Mouse (Mus musculus) right cerebral cortex, postnatal 10 days (tissue): ENCODE measurements around the gene Gm3138.
"Not testable (repeated sequence)": the region's sequence is repeated elsewhere in the genome, so short reads cannot be mapped to it uniquely, and the experiment has no call there.

Experiments
- DNase-seq, 2 experiments: peaks; one replicate each; pipeline ENCODE4 v3.0.0; 2021; ENCODE audit warnings: low spot score in 2 of 2

The Gm3138 gene

GRCm38 (mm10) chr14:4249331-4249730, at the start of gene Gm3138:
Gene Gm3138, plus strand, starts transcription at chr14:4249631.
- DNase-seq = not testable (repeated sequence)

GRCm38 (mm10) chr14:4269238-4269950, 20.0 kb downstream of the Gm3138 start:
- peak in 1 of 2 experiments; percentile 18 for DNase-seq

- peak in 1 of 2 experiments; percentile 25 for DNase-seq
Measured at GRCm38 (mm10) chr14:4279828-4280227, 30.4 kb downstream of the Gm3138 start.
